Mouse (Mus musculus) spleen, postnatal 10 days (tissue): Measurements from ENCODE around the gene Erbb2.
A peak's percentile ranks its signal among the peaks of the same experiment; 100 is the strongest.
"Not testable (repeated sequence)": the region's sequence is repeated elsewhere in the genome, so short reads cannot be mapped to it uniquely, and the experiment has no call there.

ENCODE experiments used
- DNase-seq, 2 experiments: peaks; one replicate each; pipeline ENCODE4 v3.0.0; 2021 to 2022; ENCODE audit warnings: low spot score in 2 of 2

The Erbb2 gene

GRCm38 (mm10) chr11:98412273-98412796, at the start of gene Erbb2:
Erbb2 (plus strand) TSS chr11:98412470.
- no peak for DNase-seq

- no peak for DNase-seq
Observed at GRCm38 (mm10) chr11:98363817-98364216, 48.5 kb upstream of the Erbb2 start.

- DNase-seq, result no peak
Observed at GRCm38 (mm10) chr11:98364410-98364809, 47.9 kb upstream of the Erbb2 start.

GRCm38 (mm10) chr11:98366290-98366689, 46.0 kb upstream of the Erbb2 start:
- DNase-seq, result no peak

GRCm38 (mm10) chr11:98367171-98367862, 45.0 kb upstream of the Erbb2 start:
- DNase-seq, result no peak

- no peak for DNase-seq
Observed at GRCm38 (mm10) chr11:98367863-98368186, 44.4 kb upstream of the Erbb2 start.

GRCm38 (mm10) chr11:98369337-98369736, 42.9 kb upstream of the Erbb2 start:
- DNase-seq, result no peak

- DNase-seq, result no peak
Observed at GRCm38 (mm10) chr11:98370588-98370987, 41.7 kb upstream of the Erbb2 start.

GRCm38 (mm10) chr11:98371556-98372240, 40.6 kb upstream of the Erbb2 start:
- no peak for DNase-seq

GRCm38 (mm10) chr11:98372406-98372805, 39.9 kb upstream of the Erbb2 start:
- peak in 1 of 2 experiments; percentile 78 for DNase-seq

GRCm38 (mm10) chr11:98373244-98373643, 39.0 kb upstream of the Erbb2 start:
- DNase-seq, result no peak

- no peak for DNase-seq
Observed at GRCm38 (mm10) chr11:98374266-98374665, 38.0 kb upstream of the Erbb2 start.

GRCm38 (mm10) chr11:98376756-98377155, 35.5 kb upstream of the Erbb2 start:
- DNase-seq, result no peak

GRCm38 (mm10) chr11:98377787-98378186, 34.5 kb upstream of the Erbb2 start:
- no peak for DNase-seq

GRCm38 (mm10) chr11:98379379-98379778, 32.9 kb upstream of the Erbb2 start:
- no peak for DNase-seq

GRCm38 (mm10) chr11:98380106-98380505, 32.2 kb upstream of the Erbb2 start:
- no peak for DNase-seq

- no peak for DNase-seq
Observed at GRCm38 (mm10) chr11:98381651-98382050, 30.6 kb upstream of the Erbb2 start.

GRCm38 (mm10) chr11:98382405-98382804, 29.9 kb upstream of the Erbb2 start:
- not testable (repeated sequence) for DNase-seq

GRCm38 (mm10) chr11:98383261-98384030, 28.8 kb upstream of the Erbb2 start, which contains the start of gene Tcap:
Tcap (plus strand) TSS chr11:98383811.
- DNase-seq, result no peak

GRCm38 (mm10) chr11:98384216-98384615, 28.1 kb upstream of the Erbb2 start:
- DNase-seq, result no peak

GRCm38 (mm10) chr11:98384721-98385637, 27.3 kb upstream of the Erbb2 start:
- DNase-seq, result no peak
